Mouse (Mus musculus) embryo, embryonic 10 days (tissue): ENCODE data around the gene Calm1.
"Not testable (repeated sequence)": the region's sequence is repeated elsewhere in the genome, so short reads cannot be mapped to it uniquely, and the experiment has no call there.

Source experiments
- DNase-seq: peaks from one replicate; pipeline ENCODE4 v3.0.0-alpha.2; 2015; ENCODE audit warnings: low spot score

Calm1 gene

DNA sequence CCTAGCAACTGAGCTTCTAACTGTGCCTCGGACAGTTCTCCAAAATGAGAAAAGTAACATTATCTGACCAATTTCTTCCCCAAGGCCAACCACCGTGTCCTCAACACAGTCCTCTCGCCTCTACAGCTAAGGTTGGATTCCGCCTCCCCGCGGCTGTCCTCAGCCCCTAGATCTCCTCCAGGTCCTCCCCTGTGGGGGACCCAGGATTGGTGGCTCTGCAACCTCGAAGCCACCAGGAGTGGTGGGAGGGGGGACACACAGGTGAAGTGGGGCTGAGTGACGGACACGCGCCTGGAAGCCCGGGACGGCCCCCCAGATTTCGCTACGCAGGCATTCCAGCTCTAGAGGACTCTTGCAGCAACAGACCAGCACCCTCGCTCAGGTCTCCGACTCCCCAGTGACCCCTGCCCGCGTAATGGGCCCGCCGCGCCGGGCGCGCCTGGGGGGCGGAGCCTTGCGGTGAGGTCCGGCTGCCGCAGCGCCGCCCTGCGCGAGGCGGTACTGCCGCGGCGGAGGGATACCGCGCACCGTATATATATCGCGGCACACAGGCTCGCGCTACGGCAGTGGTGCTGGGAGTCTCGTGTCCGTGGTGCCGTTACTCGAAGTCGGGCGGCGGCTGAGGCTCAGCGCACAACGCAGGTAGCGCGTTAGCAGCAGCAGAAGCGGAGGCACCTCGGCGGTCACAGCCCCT, at the start of gene Calm1:
Gene Calm1, plus strand, starts transcription at position 469 of the 694 bp plus-strand sequence.
- peak; percentile 96 for DNase-seq

DNA sequence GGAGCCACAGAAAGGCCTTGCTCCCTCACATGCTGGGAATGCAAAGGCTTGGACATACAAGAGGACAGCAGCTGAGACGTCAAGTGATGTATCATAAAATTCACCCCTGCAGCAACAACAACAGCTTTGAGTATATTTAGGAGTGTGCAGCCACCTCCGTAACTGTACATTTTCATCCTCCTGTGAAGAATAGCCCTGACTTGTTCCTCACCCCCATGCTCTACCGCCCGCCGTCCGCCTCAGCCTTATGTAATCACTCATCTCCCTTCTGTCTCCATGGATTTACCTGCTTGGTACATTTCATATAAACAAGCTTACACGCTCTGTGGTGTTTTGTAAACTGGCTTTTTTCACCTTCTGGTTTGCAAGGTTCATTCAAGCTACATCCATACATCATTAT, 46.8 kb upstream of the Calm1 start:
- no peak for DNase-seq

DNA sequence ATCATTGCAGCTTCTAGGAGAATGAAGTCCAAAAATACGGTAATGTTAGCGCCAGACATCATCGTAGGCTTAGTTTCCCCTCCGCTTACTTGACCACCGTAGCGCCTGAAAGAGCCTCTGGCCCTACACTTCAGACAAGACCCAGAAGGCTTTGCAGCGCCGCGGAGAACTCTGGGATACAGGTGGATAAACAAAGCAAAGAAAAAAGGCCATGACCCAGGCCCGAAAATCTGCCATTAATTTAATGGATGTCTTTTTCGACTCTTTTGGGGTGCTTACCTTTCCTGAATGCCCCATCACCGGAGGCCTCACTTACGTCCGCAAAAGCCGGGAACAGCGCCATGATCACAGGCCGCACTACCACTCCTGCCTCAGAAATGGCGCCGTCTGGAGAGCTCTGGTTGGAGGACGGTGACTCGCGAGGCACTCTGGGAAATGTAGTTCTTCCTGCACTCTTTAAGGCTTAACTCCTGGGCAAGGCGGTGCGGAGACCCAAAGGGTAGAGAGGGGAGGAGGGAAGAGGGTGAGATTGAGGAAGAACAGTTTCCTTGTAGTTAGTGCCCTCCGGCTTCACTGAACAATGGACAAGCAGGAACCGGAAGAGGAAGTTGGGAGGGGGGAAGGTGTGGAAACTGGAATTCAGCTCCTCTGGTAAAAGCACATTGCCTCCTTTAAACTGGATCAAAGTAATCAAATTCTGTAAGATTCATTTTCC, 39.8 kb upstream of the Calm1 start, which contains the start of gene Nrde2:
Gene Nrde2, minus strand, starts transcription at position 393 of the 715 bp plus-strand sequence.
- DNase-seq, result peak; percentile 98

DNA sequence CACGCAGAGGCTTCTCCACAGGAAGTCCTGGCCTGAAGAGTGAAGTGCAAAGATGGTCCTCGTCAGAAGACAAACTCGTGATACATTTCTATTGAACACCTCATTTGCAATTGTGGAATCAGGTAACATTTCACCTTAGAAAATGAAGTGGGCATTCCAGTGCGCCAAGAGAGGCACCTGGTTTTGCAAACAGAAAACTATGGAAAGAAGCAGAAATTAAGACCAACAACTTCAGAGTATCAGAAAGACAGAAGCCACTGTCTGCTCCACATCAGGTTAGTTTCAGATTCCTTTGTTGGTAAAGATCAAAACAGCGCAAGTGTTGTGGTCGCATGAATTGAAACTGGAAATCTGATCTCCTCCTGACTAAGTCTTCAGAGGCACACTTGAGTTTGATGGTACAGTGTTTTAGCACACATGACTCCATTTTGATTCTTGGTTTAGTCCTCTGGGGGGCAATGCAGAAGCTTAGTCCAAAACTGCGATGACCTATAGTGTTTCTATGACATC, 34.2 kb upstream of the Calm1 start:
- DNase-seq, result no peak

DNA sequence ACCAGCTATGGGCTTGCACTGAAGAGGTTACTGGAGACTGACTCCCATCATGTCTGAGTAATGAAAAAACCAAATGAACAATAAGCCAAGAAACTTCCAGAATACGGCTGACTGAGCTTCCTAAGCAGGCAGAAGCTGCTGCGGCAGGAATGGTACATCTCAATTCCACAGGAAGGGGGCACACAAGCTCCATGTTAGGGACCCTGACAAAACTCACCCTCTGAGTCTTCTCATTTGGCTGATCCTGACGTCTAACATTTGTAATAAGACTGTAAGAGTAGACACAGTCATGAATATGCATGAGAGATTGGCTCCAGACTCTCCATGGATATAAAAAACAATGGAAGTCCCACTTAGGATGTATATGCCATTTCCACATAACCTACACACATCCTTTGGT, 33.1 kb upstream of the Calm1 start:
- peak; percentile 73 for DNase-seq

DNA sequence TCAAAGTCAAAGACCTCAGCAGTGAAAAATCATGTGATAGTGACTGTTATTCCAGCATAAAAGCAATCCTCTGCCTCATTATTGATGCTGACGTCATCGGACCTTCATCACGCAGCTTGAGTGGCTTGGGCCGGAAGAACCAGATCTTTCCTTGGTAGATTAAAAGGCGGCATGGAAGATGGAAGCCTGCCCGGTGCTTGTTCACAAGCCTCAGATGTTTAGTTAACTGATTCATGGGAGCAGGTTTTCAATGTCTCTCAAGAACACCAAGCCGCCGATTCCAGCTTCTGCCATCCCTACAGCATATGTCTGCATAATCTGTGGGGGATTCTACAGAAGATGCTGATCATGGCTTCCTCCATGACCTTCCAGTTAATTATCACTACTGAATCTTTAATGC, 32.3 kb upstream of the Calm1 start:
- DNase-seq, result no peak

DNA sequence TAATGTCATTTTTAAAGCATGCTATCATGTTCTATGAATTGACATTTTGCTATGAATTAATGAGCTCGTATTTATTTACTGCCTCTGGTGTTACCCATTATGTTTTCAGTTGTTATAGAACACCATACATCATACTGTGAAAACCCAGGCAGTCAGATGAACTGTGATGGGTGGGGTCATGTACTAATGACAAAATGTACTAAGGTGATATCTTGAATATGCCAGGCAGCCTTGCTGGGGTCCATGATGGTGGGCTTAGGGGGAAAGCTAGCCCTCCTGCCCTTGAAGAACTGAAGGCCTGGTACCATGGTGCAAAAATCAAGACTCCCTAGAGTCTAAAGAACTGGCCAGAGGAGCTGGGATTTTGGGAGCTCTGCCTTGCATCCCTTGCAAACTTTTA, 31.7 kb upstream of the Calm1 start:
- DNase-seq, result no peak

DNA sequence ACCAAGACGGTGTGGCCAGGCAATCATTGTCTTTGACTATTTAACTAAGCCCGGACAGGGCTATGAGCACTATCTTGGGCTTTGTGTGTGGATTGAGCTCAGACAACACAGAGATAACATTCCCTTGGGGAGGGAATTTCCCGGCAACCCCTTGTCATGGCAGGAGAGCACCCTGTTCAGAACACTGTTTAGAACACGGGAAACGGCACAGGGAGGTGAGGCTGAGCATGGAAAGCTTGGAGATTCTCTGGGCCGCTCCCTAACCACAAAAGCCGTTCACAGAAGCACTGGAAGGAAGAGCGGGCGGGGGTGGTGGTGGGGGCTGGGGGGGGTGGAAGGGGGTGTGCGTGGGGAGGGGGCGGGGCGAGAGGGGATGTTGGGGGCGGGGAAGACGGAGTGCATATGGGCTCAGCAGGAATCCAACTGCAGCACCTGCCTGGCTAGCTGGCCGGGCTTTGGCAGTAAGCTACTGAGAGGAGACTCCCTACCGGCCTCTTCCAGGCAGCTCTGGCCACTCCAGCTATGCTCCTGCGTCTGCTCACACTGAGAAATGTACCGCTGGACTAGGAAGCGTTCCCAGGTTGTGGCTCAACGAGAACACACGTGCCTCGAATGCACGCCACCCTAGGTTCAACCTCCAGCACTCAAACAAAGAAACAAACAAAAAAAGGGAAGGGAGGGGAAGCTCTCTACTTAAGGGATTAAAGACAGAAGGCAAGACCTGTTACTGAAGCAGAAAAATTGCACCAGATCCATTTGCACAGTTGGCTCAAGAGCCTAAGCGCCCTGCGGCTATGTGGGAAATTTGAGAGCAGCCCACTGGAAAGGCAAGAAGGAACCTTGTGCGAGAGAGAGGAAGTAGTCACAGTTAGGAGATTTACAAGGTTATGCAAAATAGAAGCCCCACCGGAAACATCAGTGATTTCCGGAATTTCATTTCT, 31.0 kb upstream of the Calm1 start:
- DNase-seq, result peak; percentile 55

DNA sequence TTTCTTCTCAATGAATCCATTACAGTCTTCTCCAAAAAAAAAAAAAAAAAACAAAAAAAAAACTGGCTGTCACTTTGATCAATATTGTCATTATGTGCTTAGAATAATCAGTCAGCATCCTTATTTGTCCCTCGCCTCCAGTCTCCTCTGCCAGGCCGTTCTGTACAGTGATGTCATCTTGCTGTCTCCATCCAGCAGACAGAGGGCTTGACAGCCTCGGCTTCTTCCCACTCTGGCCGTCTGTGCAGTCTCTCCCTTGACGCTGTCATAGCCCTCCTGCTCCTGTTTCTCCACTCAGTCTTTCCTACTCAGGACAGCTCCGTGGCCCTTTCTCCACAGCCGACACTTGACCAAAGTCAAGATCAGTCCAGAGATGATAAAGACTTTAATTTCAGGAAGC, 26.8 kb upstream of the Calm1 start:
- DNase-seq, result no peak

DNA sequence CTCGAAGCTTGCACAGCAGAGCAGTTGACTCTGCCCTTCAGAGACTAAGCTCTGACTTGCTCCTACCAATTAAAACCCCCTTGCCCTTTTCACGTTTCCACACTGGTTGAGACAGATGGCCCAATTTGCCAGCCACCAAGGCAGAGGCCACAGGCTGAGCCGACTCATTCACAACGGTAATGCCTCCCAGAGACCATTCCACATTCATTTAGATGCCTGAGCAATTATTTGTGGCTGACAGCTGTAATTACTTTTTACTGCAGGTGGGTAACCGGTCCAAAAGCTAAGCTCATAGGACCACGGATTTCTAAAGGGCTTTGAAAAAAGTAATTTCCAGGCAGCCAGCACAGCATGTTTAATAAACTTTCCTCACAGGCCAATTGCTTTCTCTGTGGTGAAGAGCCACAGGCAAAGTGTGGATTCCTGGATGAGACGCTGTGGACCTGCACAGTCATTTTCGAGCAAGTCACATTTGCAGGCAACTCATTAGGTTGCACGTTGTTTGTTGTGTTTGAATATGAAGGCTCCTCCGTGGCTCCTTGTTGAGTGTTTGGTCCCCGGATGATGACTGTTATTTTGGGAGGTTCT, 22.7 kb upstream of the Calm1 start:
- DNase-seq, result peak; percentile 34

DNA sequence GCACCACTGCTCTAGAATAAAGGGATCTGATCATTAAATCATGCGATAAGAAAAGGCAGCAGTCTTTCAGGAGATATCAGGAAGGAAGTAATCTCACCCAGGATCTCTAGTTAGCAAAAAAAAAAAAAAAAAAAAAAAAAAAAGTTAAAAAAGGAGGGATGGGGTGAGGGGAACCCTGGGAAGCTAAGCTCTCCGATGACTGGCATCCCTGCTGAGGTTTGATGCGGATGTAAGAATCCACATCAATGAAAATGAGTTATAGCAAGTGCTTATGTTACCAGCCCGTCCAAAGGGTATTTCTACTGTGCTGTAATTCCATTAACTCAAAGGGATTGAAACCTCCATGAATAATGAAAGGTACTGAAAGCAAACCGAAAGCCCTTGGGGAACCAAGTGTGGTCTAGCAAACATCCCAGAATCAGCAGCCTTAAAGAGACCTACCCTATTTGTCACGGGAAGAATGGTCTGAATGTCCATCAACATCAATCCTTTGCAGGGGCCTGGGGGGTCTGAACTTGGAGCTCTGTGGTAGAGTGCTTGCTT, 20.3 kb upstream of the Calm1 start:
- DNase-seq, result no peak

DNA sequence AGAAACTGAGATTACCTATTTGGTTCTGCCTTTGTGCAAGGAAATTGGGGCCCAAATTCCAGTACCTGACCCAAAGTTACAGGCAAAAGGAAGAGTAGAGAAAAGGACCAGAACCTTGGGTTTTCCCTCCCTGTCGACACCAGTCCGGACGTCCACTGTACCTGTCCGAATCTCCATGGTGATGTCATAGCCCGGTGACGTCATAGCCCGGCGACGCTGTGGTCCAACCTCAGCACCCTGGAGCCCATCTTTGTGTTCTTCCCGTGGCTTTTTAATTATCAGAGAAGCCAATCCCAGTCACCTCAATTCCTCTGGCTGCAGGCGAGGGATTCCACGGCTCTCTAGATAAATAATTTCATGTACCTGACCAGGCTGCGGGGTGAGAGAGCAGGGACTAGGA, 18.4 kb upstream of the Calm1 start:
- no peak for DNase-seq

DNA sequence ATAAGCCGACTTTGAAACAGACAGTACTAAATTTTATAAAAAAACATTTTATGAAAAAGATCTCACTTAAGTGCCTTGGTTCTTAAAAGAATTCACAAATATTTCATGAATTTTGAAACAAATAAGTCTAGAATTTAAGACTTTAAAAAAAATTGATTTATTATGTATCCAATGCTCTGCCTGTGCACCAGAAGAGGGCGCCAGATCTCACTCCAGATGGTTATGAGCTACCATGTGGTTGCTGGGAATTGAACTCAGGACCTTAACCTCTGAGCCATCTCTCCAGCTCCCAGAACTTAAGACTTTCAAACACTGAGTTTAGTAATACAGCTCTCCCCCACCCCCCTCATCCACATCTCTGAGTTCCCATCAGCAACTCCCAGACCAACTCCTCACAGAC, 16.6 kb upstream of the Calm1 start:
- DNase-seq, result no peak

DNA sequence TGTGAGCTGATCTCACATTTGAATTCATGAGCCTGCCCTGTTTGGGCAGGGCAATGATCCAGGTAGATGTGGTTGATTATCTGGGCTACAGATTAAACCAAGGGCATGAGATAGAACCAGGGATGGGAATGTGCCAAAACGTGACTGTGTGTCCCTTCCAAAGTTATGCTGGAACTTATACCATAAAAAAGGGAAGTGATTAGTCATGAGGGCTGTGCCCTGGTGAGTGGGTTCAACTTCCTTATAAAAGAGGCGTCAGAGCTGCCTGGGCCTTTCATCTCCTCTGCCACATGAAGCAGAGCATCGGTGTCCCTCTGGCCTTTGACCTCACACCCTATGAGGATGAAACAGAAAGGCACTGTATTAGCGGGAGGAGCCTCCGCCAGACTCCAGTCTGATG, 15.3 kb upstream of the Calm1 start:
- DNase-seq, result no peak

DNA sequence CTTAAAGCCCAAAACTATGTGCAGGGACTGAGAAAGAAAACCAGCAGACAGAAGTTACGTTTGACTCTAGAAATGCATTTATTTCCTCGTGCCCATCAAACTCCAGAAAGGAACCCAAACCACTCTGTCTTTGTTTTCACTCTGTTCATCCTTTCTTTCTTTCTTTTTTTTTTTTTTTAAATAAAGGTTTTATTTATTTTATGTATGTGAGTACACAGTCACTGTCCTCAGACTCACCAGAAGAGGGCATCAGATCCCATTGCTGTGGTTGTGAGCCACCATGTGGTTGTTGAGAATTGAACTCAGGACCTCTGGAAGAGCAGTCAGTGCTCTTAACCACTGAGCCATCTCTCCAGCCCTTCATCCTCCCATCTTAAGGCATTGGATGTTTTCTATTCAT, 14.3 kb upstream of the Calm1 start:
- not testable (repeated sequence) for DNase-seq

DNA sequence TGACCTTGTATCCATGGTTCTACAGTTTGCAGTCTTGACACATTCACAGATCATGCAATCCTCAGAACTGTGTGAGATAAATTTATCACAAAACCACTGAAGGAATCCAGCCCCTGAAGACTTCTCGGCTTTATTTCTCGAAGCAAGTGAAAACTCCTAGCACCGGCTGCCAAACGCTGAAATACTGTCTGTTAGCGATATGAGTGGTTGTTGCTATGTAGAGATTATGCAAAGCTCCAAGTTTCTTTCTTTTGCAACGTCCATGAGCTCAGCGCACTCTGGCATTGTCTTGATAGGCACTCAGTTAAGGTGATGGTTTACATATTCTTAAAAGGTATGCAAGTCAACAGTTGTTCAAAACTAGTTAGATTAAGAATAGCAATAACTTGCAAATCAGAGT, 13.3 kb upstream of the Calm1 start:
- no peak for DNase-seq

DNA sequence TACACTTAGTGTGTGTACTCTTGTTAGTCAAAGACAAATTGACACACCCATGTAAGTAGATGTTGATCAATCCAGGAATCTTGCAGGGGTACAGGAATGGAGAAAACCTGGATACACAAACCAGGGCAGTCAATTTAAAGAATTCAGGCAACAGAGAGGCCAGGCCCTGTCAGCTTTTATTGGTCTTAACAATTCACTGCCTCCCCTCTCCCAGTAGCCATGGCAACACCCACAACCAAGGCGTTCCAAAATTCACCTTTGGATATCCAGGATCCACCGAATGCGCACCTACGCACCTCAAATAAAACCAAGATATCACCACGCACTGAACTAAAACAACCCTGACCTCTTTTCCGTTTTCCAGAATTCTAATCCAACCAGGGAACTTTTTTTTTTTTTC, 12.9 kb upstream of the Calm1 start:
- DNase-seq, result peak; percentile 72

DNA sequence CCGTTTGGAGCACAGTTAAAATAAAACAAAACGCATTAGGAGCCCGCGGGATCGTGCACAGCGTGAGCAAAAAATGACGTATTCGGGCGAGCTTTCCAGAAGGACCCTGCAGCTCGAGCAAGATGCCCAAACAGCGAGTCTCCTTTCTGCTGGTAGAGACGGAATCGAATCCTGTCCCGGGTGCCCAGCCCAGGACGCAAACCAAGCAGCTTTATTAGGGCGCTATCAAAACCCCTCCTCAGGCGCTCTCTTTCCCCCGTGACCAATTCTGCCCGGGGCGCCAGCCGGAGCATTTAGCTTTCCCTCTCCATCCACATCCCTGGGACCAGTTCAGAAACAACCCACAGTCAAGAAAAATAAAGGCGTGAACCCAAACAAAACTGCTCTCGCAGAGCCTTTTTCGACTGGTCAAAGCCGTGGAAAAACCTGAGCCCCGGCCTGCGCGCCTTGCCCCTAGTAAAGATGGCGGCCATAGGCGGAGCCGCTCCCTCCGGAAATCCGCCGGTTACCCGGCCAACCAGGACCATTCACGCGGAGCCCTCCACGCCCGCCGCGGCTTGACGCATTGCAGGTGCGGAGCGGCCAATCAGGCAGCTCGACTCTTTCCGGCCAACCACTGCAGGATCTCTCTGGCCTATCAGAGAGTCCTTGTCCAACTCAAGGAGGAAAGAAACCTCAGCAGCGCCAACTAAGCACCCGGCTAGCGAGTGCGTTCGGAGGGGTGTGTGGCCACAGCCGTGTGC, 12.1 kb upstream of the Calm1 start:
- DNase-seq, result peak; percentile 99

DNA sequence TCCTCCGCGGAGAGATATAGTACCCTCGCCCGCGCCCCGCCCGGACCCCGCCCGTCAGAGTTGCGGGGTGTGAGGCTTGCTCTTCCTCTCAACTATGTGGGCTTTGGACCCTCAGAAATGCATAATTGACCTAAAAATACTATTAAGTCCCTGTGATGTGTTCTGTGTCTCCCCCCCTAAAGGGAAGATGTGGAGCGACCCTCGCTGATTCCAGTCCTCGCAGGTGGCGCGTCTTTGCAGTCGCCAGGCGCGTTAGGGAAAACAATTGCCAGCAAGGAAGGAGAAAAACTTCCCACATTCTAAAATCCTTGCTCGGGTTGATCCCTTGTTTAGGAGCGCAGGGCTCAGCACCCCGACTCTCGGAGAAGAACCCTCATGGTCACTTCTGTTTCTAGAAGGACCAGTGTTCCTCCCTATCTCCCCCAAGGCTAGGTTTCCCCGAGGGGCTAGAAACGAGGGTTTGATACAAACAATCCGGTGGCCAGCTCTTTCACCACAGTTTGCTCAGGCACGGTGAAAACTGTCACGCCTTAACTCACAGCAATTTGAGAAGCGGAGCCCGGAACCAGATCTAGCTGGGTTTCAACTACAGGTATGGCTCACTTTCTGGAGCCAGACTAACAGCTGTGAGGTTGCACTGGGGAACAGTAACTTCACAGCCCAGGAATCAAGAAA, 11.3 kb upstream of the Calm1 start:
- DNase-seq, result peak; percentile 40

DNA sequence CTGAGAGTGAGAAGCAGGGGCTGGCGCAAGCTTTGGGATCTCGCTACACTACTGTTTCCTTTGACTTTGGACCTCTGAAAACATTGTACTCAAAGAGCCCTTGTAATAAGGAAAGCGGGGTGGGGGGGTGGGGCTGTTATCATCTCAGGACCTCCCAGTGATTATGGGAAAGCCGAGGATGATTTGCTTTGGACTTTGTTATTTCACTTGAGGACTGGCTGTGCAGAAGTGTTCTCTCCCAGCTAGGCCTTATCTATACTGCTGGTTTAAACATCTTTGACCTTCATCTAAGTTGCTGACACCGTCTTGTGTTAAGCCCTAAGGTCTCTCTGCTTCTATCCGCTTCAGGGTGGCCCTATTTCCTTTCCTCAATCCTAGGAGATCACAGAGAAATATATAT, 8.4 kb upstream of the Calm1 start:
- no peak for DNase-seq
